Mouse (Mus musculus) lung, postnatal 14 days (tissue): ENCODE data around the gene Gli1.

ENCODE experiments used
- DNase-seq: peaks from one replicate; pipeline ENCODE4 v3.0.0; 2021

The Gli1 gene

GRCm38 (mm10) chr10:127343029-127343428, 1.3 kb upstream of the Gli1 start:
- DNase-seq = no peak

- DNase-seq = no peak
These were observed 449 bp downstream of the Gli1 start for GRCm38 (mm10) chr10:127341360-127341690.

- DNase-seq = no peak
These were observed 1.0 kb downstream of the Gli1 start for GRCm38 (mm10) chr10:127340577-127341359.

- DNase-seq = peak; percentile 69
These were observed 1.8 kb downstream of the Gli1 start for GRCm38 (mm10) chr10:127339683-127340576.

- peak; percentile 91 for DNase-seq
These were observed 2.7 kb downstream of the Gli1 start for GRCm38 (mm10) chr10:127338930-127339682.

GRCm38 (mm10) chr10:127337536-127338099, 4.2 kb downstream of the Gli1 start:
- no peak for DNase-seq

- DNase-seq = no peak
These were observed 4.8 kb downstream of the Gli1 start for GRCm38 (mm10) chr10:127336952-127337351.

GRCm38 (mm10) chr10:127335271-127335670, 6.5 kb downstream of the Gli1 start:
- no peak for DNase-seq

- no peak for DNase-seq
These were observed 8.6 kb downstream of the Gli1 start for GRCm38 (mm10) chr10:127333152-127333551.

GRCm38 (mm10) chr10:127332211-127332874, 9.4 kb downstream of the Gli1 start:
- DNase-seq = no peak

GRCm38 (mm10) chr10:127330212-127330611, 11.6 kb downstream of the Gli1 start:
- DNase-seq = no peak

GRCm38 (mm10) chr10:127327461-127328145, 14.2 kb downstream of the Gli1 start:
- DNase-seq = no peak

GRCm38 (mm10) chr10:127326828-127327227, 14.9 kb downstream of the Gli1 start:
- no peak for DNase-seq

GRCm38 (mm10) chr10:127326017-127326801, 15.6 kb downstream of the Gli1 start:
- peak; percentile 31 for DNase-seq

- DNase-seq = no peak
These were observed 16.2 kb downstream of the Gli1 start for GRCm38 (mm10) chr10:127325454-127326016.

- peak; percentile 69 for DNase-seq
These were observed 17.3 kb downstream of the Gli1 start for GRCm38 (mm10) chr10:127324495-127324894.

- no peak for DNase-seq
These were observed 18.5 kb downstream of the Gli1 start for GRCm38 (mm10) chr10:127323131-127323855.

GRCm38 (mm10) chr10:127322669-127323068, 19.1 kb downstream of the Gli1 start:
- DNase-seq = no peak

- no peak for DNase-seq
These were observed 19.6 kb downstream of the Gli1 start for GRCm38 (mm10) chr10:127322178-127322577.

GRCm38 (mm10) chr10:127321621-127322020, 20.2 kb downstream of the Gli1 start, which contains the start of gene Arhgap9:
Gene Arhgap9, plus strand, starts transcription at chr10:127321964.
- DNase-seq = no peak
